Mouse (Mus musculus) E14TG2a.4 (cell line): ENCODE measurements around the gene Metap2.

Source experiments
- CTCF ChIP-seq: conservative IDR thresholded peaks from 2 replicates; pipeline ENCODE4 v1.5.1; 2014; ENCODE audit warnings: low read length
- NANOG ChIP-seq: IDR thresholded peaks from 2 replicates; pipeline ENCODE4 v1.6.1; 2014; ENCODE audit warnings: borderline replicate concordance, low read length, mixed read lengths
- POU5F1 ChIP-seq: IDR thresholded peaks from 2 replicates; pipeline ENCODE4 v1.6.1; 2014; ENCODE audit warnings: low read length, borderline replicate concordance

DNA sequence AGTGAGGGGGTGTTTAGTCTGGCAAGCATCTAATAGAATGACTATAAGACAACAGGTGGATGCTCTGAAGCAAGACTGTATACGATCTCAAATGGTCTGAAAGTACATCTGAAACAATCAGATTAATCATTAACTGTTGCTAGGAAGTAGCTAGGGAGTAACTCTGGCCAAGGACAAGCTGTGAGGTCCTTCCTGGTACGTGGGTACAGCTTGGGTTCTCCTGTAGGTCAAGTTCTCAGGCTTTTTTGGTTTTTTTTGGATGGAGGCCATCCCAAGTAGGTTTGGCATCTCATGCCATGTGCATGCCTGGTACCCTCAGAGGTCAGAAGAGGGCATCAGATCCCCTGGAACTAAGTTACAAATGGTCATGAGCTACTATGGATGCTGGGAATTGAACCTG, 2.4 kb upstream of the Metap2 start:
- TF ChIP-seq CTCF (no peak), NANOG (no peak), POU5F1 (no peak)
